Mouse (Mus musculus) stomach, postnatal 0 days (tissue): ENCODE results near the gene Klhl22.
A peak's percentile ranks its signal among the peaks of the same experiment; 100 is the strongest.

ENCODE experiments used
- CTCF ChIP-seq: IDR thresholded peaks from 2 replicates; pipeline ENCODE4 v1.5.1; 2016; ENCODE audit warnings: antibody characterized with exemption, low read depth, mild to moderate bottlenecking, moderate library complexity
- EP300 ChIP-seq: optimal IDR thresholded peaks from 2 replicates; pipeline ENCODE3; 2016; ENCODE audit warnings: antibody characterized with exemption

GRCm38 (mm10) chr16:17759344-17759773 lies at the start of gene Klhl22:
- TF ChIP-seq CTCF (peak; percentile 15; the same call in 1 of the 2 replicates), EP300 (no peak)
